In genomic region chr8:24383130-24383962, GRCm38 (mm10) we compare ENCODE assay signal across 19 mouse cellular contexts.
DNase-seq lines count a peak whose midpoint lies in the region; ATAC-seq lines count a peak whose summit lies in the region.
"Had no signal": no experiment of that assay in that cellular context is flagged by ENCODE, and none has a peak within 500 bp of the region (broad histone marks: within the 10 kb centered on the region; RNA-seq: fewer than 3 reads in every experiment).

No protein-coding gene starts in this region.

- no peaks in the 10 kb centered on the region for H3K27me3 ChIP-seq in hindbrain, embryonic 12.5 days
- H3K27me3 ChIP-seq in hindbrain, embryonic 14.5 days (ENCODE audit: control insufficient read depth, insufficient read depth, low read length), result no peaks in the 10 kb centered on the region
- peaks cover 5% of the 10 kb centered on the region; the same call in 1 of the 2 replicates for H3K27me3 ChIP-seq in limb, embryonic 13.5 days
- no peaks in the 10 kb centered on the region for H3K27me3 ChIP-seq in limb, embryonic 10.5 days (ENCODE audit: low read depth, poor library complexity, severe bottlenecking)
- no peaks in the 10 kb centered on the region for H3K27me3 ChIP-seq in intestine, embryonic 15.5 days (replicated peaks)
- no peaks in the 10 kb centered on the region for H3K27me3 ChIP-seq in neural tube, embryonic 15.5 days (replicated peaks)
- no peaks in the 10 kb centered on the region for H3K27me3 ChIP-seq in liver, embryonic 11.5 days (replicated peaks; ENCODE audit: control insufficient read depth, insufficient read depth, low read length)
- H3K27me3 ChIP-seq: megakaryocyte, embryonic 14.5 days had no signal

- no peaks in the 10 kb centered on the region for H3K36me3 ChIP-seq in hindbrain, embryonic 12.5 days
- H3K36me3 ChIP-seq in hindbrain, embryonic 14.5 days (replicated peaks; ENCODE audit: control insufficient read depth, insufficient read depth), result no peaks in the 10 kb centered on the region
- no peaks in the 10 kb centered on the region for H3K36me3 ChIP-seq in limb, embryonic 13.5 days
- no peaks in the 10 kb centered on the region for H3K36me3 ChIP-seq in limb, embryonic 10.5 days
- H3K36me3 ChIP-seq in intestine, embryonic 15.5 days, result no peaks in the 10 kb centered on the region
- H3K36me3 ChIP-seq in neural tube, embryonic 15.5 days, result no peaks in the 10 kb centered on the region
- no peaks in the 10 kb centered on the region for H3K36me3 ChIP-seq in liver, embryonic 11.5 days (ENCODE audit: control insufficient read depth, insufficient read depth, low read length)

- H3K4me2 ChIP-seq in hindbrain, embryonic 12.5 days (replicated peaks), result no peak overlapping the region
- no peak overlapping the region for H3K4me2 ChIP-seq in hindbrain, embryonic 14.5 days (replicated peaks)
- no peak overlapping the region for H3K4me2 ChIP-seq in limb, embryonic 13.5 days (replicated peaks)
- H3K4me2 ChIP-seq in intestine, embryonic 15.5 days (replicated peaks), result no peak overlapping the region
- no peak overlapping the region for H3K4me2 ChIP-seq in neural tube, embryonic 15.5 days
- H3K4me2 ChIP-seq in liver, embryonic 11.5 days, result no peak overlapping the region

- no peak overlapping the region for H3K4me3 ChIP-seq in hindbrain, embryonic 12.5 days
- no peak overlapping the region for H3K4me3 ChIP-seq in hindbrain, embryonic 14.5 days (replicated peaks; ENCODE audit: low read length)
- H3K4me3 ChIP-seq in limb, embryonic 13.5 days, result no peak overlapping the region
- no peak overlapping the region for H3K4me3 ChIP-seq in limb, embryonic 10.5 days
- no peak overlapping the region for H3K4me3 ChIP-seq in intestine, embryonic 15.5 days (replicated peaks)
- H3K4me3 ChIP-seq in neural tube, embryonic 15.5 days (replicated peaks), result no peak overlapping the region
- no peak overlapping the region for H3K4me3 ChIP-seq in liver, embryonic 11.5 days (ENCODE audit: low read depth, low read length)
- H3K4me3 ChIP-seq: erythroblast, embryonic 14.5 days; megakaryocyte, embryonic 14.5 days had no signal

- H3K9me3 ChIP-seq in hindbrain, embryonic 12.5 days (replicated peaks), result no peaks in the 10 kb centered on the region; the same call in 1 of the 2 replicates
- 0 out of 2 replicates have a peak, but pooled peaks cover 6% of the 10 kb centered on the region for H3K9me3 ChIP-seq in hindbrain, embryonic 14.5 days (ENCODE audit: control insufficient read depth, low read length)
- no peaks in the 10 kb centered on the region for H3K9me3 ChIP-seq in limb, embryonic 13.5 days
- H3K9me3 ChIP-seq in limb, embryonic 10.5 days (replicated peaks), result no peaks in the 10 kb centered on the region
- H3K9me3 ChIP-seq in intestine, embryonic 15.5 days, result no peaks in the 10 kb centered on the region
- no peaks in the 10 kb centered on the region for H3K9me3 ChIP-seq in neural tube, embryonic 15.5 days (replicated peaks)
- H3K9me3 ChIP-seq in liver, embryonic 11.5 days (ENCODE audit: control insufficient read depth, low read length), result no peaks in the 10 kb centered on the region

- H3K9ac ChIP-seq in hindbrain, embryonic 12.5 days, result no peak overlapping the region
- H3K9ac ChIP-seq in hindbrain, embryonic 14.5 days, result no peak overlapping the region
- no peak overlapping the region for H3K9ac ChIP-seq in limb, embryonic 13.5 days
- H3K9ac ChIP-seq in intestine, embryonic 15.5 days, result no peak overlapping the region
- H3K9ac ChIP-seq in neural tube, embryonic 15.5 days (replicated peaks), result no peak overlapping the region
- no peak overlapping the region for H3K9ac ChIP-seq in liver, embryonic 11.5 days (ENCODE audit: low read depth, low read length)
- H3K9ac ChIP-seq: liver, postnatal 0 days had no signal

- WGBS in hindbrain, embryonic 12.5 days, result 80% methylated on average over 14 of the region's 14 CpGs
- WGBS in hindbrain, embryonic 14.5 days, result 73% methylated on average over 14 of the region's 14 CpGs
- WGBS in limb, embryonic 13.5 days, result 47% methylated on average over 14 of the region's 14 CpGs
- 77% methylated on average over 14 of the region's 14 CpGs for WGBS in limb, embryonic 10.5 days
- WGBS in intestine, embryonic 15.5 days, result 50% methylated on average over 14 of the region's 14 CpGs
- WGBS in neural tube, embryonic 15.5 days, result 50% methylated on average over 14 of the region's 14 CpGs
- WGBS in liver, embryonic 11.5 days, result 64% methylated on average over 14 of the region's 14 CpGs

- DNase-seq in hindbrain, embryonic 14.5 days (ENCODE audit: low spot score), result no peak
- DNase-seq in limb, embryonic 10.5 days (ENCODE audit: low spot score), result no peak
- DNase-seq in liver, embryonic 11.5 days (ENCODE audit: low spot score), result no peak
- DNase-seq: adrenal gland, adult 2 months; cerebellum, adult 8-10 months; gastrocnemius, postnatal 10 days; heart, adult 18-20 months; kidney, adult 18-20 months; liver; liver, postnatal 0 days; midbrain, embryonic 14.5 days; right cerebral cortex, adult 18-20 months had no signal

- H3K27ac ChIP-seq in hindbrain, embryonic 12.5 days, result no peak overlapping the region
- no peak overlapping the region for H3K27ac ChIP-seq in hindbrain, embryonic 14.5 days
- no peak overlapping the region for H3K27ac ChIP-seq in limb, embryonic 13.5 days
- H3K27ac ChIP-seq in limb, embryonic 10.5 days, result no peak overlapping the region
- no peak overlapping the region for H3K27ac ChIP-seq in intestine, embryonic 15.5 days
- no peak overlapping the region for H3K27ac ChIP-seq in neural tube, embryonic 15.5 days (replicated peaks)
- no peak overlapping the region for H3K27ac ChIP-seq in liver, embryonic 11.5 days (ENCODE audit: low read depth, low read length)
- H3K27ac ChIP-seq: stomach, postnatal 0 days had no signal

- ATAC-seq in hindbrain, embryonic 12.5 days (ENCODE audit: low FRiP score), result peak; percentile 8; the same call in 1 of the 2 replicates
- no peak for ATAC-seq in hindbrain, embryonic 14.5 days (ENCODE audit: low FRiP score)
- 0 out of 2 replicates have a peak, but pooled peaks have one; percentile 37 for ATAC-seq in limb, embryonic 13.5 days (ENCODE audit: low FRiP score, low read depth)
- peak; percentile 78 for ATAC-seq in intestine, embryonic 15.5 days
- ATAC-seq in neural tube, embryonic 15.5 days (ENCODE audit: low FRiP score), result peak; percentile 59; the same call in 1 of the 2 replicates
- no peak for ATAC-seq in liver, embryonic 11.5 days (replicated peaks; ENCODE audit: low FRiP score)
- ATAC-seq: liver, postnatal 0 days had no signal

- H3K4me1 ChIP-seq in hindbrain, embryonic 12.5 days, result 0 out of 2 replicates have a peak, but pooled peaks cover 2% of the 10 kb centered on the region
- H3K4me1 ChIP-seq in hindbrain, embryonic 14.5 days (replicated peaks; ENCODE audit: control insufficient read depth, insufficient read depth, low read length), result no peaks in the 10 kb centered on the region
- H3K4me1 ChIP-seq in limb, embryonic 13.5 days, result peaks cover 21% of the 10 kb centered on the region
- peaks cover 25% of the 10 kb centered on the region for H3K4me1 ChIP-seq in limb, embryonic 10.5 days
- H3K4me1 ChIP-seq in intestine, embryonic 15.5 days (replicated peaks), result no peaks in the 10 kb centered on the region
- peaks cover 6% of the 10 kb centered on the region; the same call in 1 of the 2 replicates for H3K4me1 ChIP-seq in neural tube, embryonic 15.5 days
- H3K4me1 ChIP-seq in liver, embryonic 11.5 days (replicated peaks; ENCODE audit: control insufficient read depth, insufficient read depth, low read length), result no peaks in the 10 kb centered on the region
- H3K4me1 ChIP-seq: megakaryocyte, embryonic 14.5 days had no signal

Comparison
In these comparisons a context has a peak if more than half of its experiments do, and no peak if none do; other contexts are left out.
1. ATAC-seq: peak in hindbrain, embryonic 12.5 days (single experiment), limb, embryonic 13.5 days (single experiment), intestine, embryonic 15.5 days (single experiment) and neural tube, embryonic 15.5 days (single experiment); none in hindbrain, embryonic 14.5 days (single experiment) and liver, embryonic 11.5 days (single experiment).